10 mouse cellular contexts compared by ENCODE assay signal in genomic region chrX:43427111-43427510, GRCm38 (mm10). TPM values are rescaled to one million over a fixed set of nuclear protein-coding genes. Genes with fewer than 3 reads are reported as not detected.
A peak's percentile ranks its signal among the peaks of the same experiment; 100 is the strongest.
DNase-seq lines count a peak whose midpoint lies in the region; ATAC-seq and TF ChIP-seq lines count a peak whose summit lies in the region.
"Had no signal": no experiment of that assay in that cellular context is flagged by ENCODE, and none has a peak within 500 bp of the region (broad histone marks: within the 10 kb centered on the region; RNA-seq: fewer than 3 reads in every experiment).

No protein-coding gene starts in this region.

- no peaks in the 10 kb centered on the region for H3K36me3 ChIP-seq in heart, embryonic 13.5 days
- H3K36me3 ChIP-seq in forebrain, embryonic 12.5 days (replicated peaks) = no peaks in the 10 kb centered on the region
- no peaks in the 10 kb centered on the region for H3K36me3 ChIP-seq in neural tube, embryonic 13.5 days

- no peaks in the 10 kb centered on the region for H3K9me3 ChIP-seq in heart, embryonic 13.5 days
- H3K9me3 ChIP-seq in forebrain, embryonic 12.5 days = no peaks in the 10 kb centered on the region
- no peaks in the 10 kb centered on the region for H3K9me3 ChIP-seq in neural tube, embryonic 13.5 days

- no peaks in the 10 kb centered on the region for H3K4me1 ChIP-seq in heart, embryonic 13.5 days
- no peaks in the 10 kb centered on the region for H3K4me1 ChIP-seq in forebrain, embryonic 12.5 days
- no peaks in the 10 kb centered on the region for H3K4me1 ChIP-seq in neural tube, embryonic 13.5 days (replicated peaks)

- intact Hi-C loops in left cerebral cortex, adult 2 months (cut with DNase I) = loop anchor here (5.0 kb wide), 2 partner anchors 870 to 885 kb away; no protein-coding TSS in a partner anchor

- DNase-seq in heart, adult 8-10 months (ENCODE audit: low spot score) = no peak
- DNase-seq in left cerebral cortex, adult 2 months (ENCODE audit: extremely low spot score in 1 of 2, low spot score in 2 of 2) = peak; percentile 7 to 17
- no peak for DNase-seq in adrenal gland, postnatal 25 days
- DNase-seq in spleen, postnatal 36 days (ENCODE audit: low spot score in 2 of 2) = no peak
- DNase-seq in MN1 (ENCODE audit: low spot score) = no peak

- peak overlapping the region; percentile 20; the same call in 1 of the 2 replicates for H3K4me2 ChIP-seq in heart, embryonic 13.5 days
- H3K4me2 ChIP-seq in forebrain, embryonic 12.5 days = peak overlapping the region; percentile 65
- H3K4me2 ChIP-seq in neural tube, embryonic 13.5 days = peak overlapping the region; percentile 61

- no peak overlapping the region for H3K27ac ChIP-seq in heart, embryonic 13.5 days (replicated peaks)
- H3K27ac ChIP-seq in forebrain, embryonic 12.5 days = no peak overlapping the region
- H3K27ac ChIP-seq in left cerebral cortex, adult 2 months = peak overlapping the region; percentile 4; the same call in 1 of the 2 replicates
- H3K27ac ChIP-seq in neural tube, embryonic 13.5 days (replicated peaks) = no peak overlapping the region

- H3K4me3 ChIP-seq in heart, embryonic 13.5 days = no peak overlapping the region
- H3K4me3 ChIP-seq in forebrain, embryonic 12.5 days (replicated peaks) = peak overlapping the region; percentile 40
- H3K4me3 ChIP-seq in left cerebral cortex, adult 2 months = peak overlapping the region; percentile 52
- H3K4me3 ChIP-seq in neural tube, embryonic 13.5 days = peak overlapping the region; percentile 45

- TF ChIP-seq CTCF in left cerebral cortex, adult 2 months (IDR thresholded peaks at IDR 0.05) = no peak

- H3K9ac ChIP-seq in heart, embryonic 13.5 days = no peak overlapping the region
- H3K9ac ChIP-seq in forebrain, embryonic 12.5 days = no peak overlapping the region
- H3K9ac ChIP-seq in neural tube, embryonic 13.5 days = peak overlapping the region; percentile 31

- WGBS in heart, embryonic 13.5 days = 19% methylated on average over 10 of the region's 10 CpGs
- 15% methylated on average over 10 of the region's 10 CpGs for WGBS in forebrain, embryonic 12.5 days
- WGBS in neural tube, embryonic 13.5 days = 20% methylated on average over 10 of the region's 10 CpGs

- no peak for ATAC-seq in heart, embryonic 13.5 days (ENCODE audit: extremely low read depth, insufficient number of reproducible peaks, low FRiP score, low TSS enrichment)
- ATAC-seq in forebrain, embryonic 12.5 days (ENCODE audit: low FRiP score) = no peak
- ATAC-seq in neural tube, embryonic 13.5 days (ENCODE audit: low read depth) = no peak

- peaks cover 34% of the 10 kb centered on the region for H3K27me3 ChIP-seq in heart, embryonic 13.5 days (replicated peaks)
- H3K27me3 ChIP-seq in forebrain, embryonic 12.5 days = peaks cover 13% of the 10 kb centered on the region
- peaks cover 7% of the 10 kb centered on the region; the same call in 1 of the 2 replicates for H3K27me3 ChIP-seq in neural tube, embryonic 13.5 days

RNA-seq across cellular contexts. Expression of gene Tenm1, which starts 1.8 kb away (rescaled TPM):
- 0.01 and 0.05 TPM in 2 replicates for polyA plus RNA-seq in heart, embryonic 13.5 days (2015; fragmentation: Nextera tagmentation; extraction: Ambion mirVana)
- under 1 TPM; 0.03 to 0.06 (median 0.04) TPM for total RNA-seq in heart, adult 8-10 months (2022)
- polyA plus RNA-seq in forebrain, embryonic 12.5 days (2016; fragmentation: Nextera tagmentation; extraction: Ambion mirVana) = 5.8 and 6.8 TPM in 2 replicates
- 10 to 100 TPM; 46.7 to 49.3 TPM for total RNA-seq in left cerebral cortex, adult 2 months (2021)
- polyA plus RNA-seq in neural tube, embryonic 13.5 days (2015; fragmentation: Nextera tagmentation; extraction: Ambion mirVana) = 14.3 and 14.9 TPM in 2 replicates
- total RNA-seq in adrenal gland, postnatal 25 days (2021) = 0.09 TPM in 1 of 2 replicates, not detected in the other
- total RNA-seq: megakaryocyte-erythroid progenitor cell, adult 5-6 weeks had no signal
- polyA plus RNA-seq: heart, postnatal 0 days had no signal

Comparison
In these comparisons a context has a peak if more than half of its experiments do, and no peak if none do; other contexts are left out.
1. DNase-seq: peak in left cerebral cortex, adult 2 months (2 of 2); none in heart, adult 8-10 months (single experiment), adrenal gland, postnatal 25 days (single experiment), spleen, postnatal 36 days (0 of 2) and MN1 (single experiment).
2. RNA of gene Tenm1, which starts 1.8 kb away (total RNA-seq): 46.7 to 49.3 TPM in left cerebral cortex, adult 2 months; 0.09 TPM in adrenal gland, postnatal 25 days and 0.03 to 0.06 TPM in heart, adult 8-10 months; every median in the first group is over 10 times any median in the second.
3. Peak in every context shown above with its lines, with median percentiles within 50 percentile points of each other: H3K4me2 ChIP-seq.